Mouse (Mus musculus) liver, postnatal 0 days (tissue): Measurements from ENCODE around the gene Mvd.

Experiments used
- CTCF ChIP-seq: sonication (generic); IDR thresholded peaks from 2 replicates; pipeline ENCODE4 v1.5.1; 2016; ENCODE audit warnings: antibody characterized with exemption, low read depth
- EP300 ChIP-seq: IDR thresholded peaks from 2 replicates; pipeline ENCODE4 v1.6.1; 2016; ENCODE audit warnings: antibody characterized with exemption, low read depth, mild to moderate bottlenecking

DNA sequence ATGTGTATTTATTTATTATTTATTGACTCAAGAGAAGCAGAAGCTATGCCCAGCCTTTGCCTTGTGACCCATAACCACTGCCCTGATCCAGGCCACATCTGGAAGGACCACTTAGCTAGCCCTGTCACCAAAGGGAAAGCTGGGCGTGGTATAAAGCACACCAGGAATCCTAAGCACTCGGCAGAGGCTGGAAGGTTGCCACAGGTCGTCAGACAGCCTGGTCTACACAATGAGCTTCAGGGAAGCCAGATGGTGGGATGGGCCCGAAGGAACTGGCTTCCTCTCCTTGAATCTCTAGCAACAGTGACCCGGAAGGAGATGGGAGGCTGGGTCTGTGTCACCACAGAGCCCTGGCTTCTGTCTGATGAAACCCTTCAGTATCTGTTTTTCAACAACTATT lies 19.6 kb downstream of the Mvd start:
- TF ChIP-seq CTCF (no peak), EP300 (no peak)
